Mouse (Mus musculus): ENCODE measurements around the gene Tctex1d2. TPM values are rescaled to one million over a fixed set of nuclear protein-coding genes. Genes with fewer than 3 reads are reported as not detected.

Gene Tctex1d2
- polyA plus RNA-seq (2014; fragmentation: Nextera tagmentation; extraction: Ambion mirVana) = 32.5 and 37.8 TPM in 2 replicates

GRCm38 (mm10) chr16:32419517-32420483 is at the start of gene Tctex1d2:
Tctex1d2 (plus strand) TSS chr16:32419702.
- no peaks in the 10 kb centered on the region for H3K9me3 ChIP-seq (ENCODE audit: control insufficient read depth, low read length)
- peak within 1 kb of the TSS; percentile 63 for H3K4me2 ChIP-seq (replicated peaks; ENCODE audit: low read depth, low read length)
- 0 out of 2 replicates have a peak, but pooled peaks cover 4% of the 10 kb centered on the region for H3K4me1 ChIP-seq (ENCODE audit: control insufficient read depth, insufficient read depth, low read length)
- no peaks in the 10 kb centered on the region for H3K36me3 ChIP-seq (ENCODE audit: control insufficient read depth, insufficient read depth, low read length)
- no peaks in the 10 kb centered on the region for H3K27me3 ChIP-seq (ENCODE audit: control insufficient read depth, insufficient read depth, low read length)
- peak within 1 kb of the TSS; percentile 92 for H3K27ac ChIP-seq (ENCODE audit: low read depth, low read length)
- H3K9ac ChIP-seq (ENCODE audit: low read depth, low read length) = peak within 1 kb of the TSS; percentile 75
- WGBS = 1% methylated on average over 45 of the region's 45 CpGs
- peak within 1 kb of the TSS; percentile 69 for H3K4me3 ChIP-seq (ENCODE audit: low read length)
- ATAC-seq (ENCODE audit: low FRiP score, low TSS enrichment) = peak; percentile 96

- H3K4me1 ChIP-seq (ENCODE audit: control insufficient read depth, insufficient read depth, low read length) = no peaks in the 10 kb centered on the region
- no peak overlapping the region for H3K27ac ChIP-seq (ENCODE audit: low read depth, low read length)
- H3K9ac ChIP-seq (ENCODE audit: low read depth, low read length) = no peak overlapping the region
- 92% methylated on average over 4 of the region's 4 CpGs for WGBS
- H3K4me2 ChIP-seq (replicated peaks; ENCODE audit: low read depth, low read length) = no peak overlapping the region
- ATAC-seq (ENCODE audit: low FRiP score, low TSS enrichment) = no peak
- H3K36me3 ChIP-seq (ENCODE audit: control insufficient read depth, insufficient read depth, low read length) = peaks cover 64% of the 10 kb centered on the region
- H3K9me3 ChIP-seq (ENCODE audit: control insufficient read depth, low read length) = no peaks in the 10 kb centered on the region
- no peaks in the 10 kb centered on the region for H3K27me3 ChIP-seq (ENCODE audit: control insufficient read depth, insufficient read depth, low read length)
- no peak overlapping the region for H3K4me3 ChIP-seq (ENCODE audit: low read length)
These were observed 48.2 kb upstream of the Tctex1d2 start for GRCm38 (mm10) chr16:32371351-32371750.

- WGBS = 97% methylated on average over 2 of the region's 2 CpGs
- no peaks in the 10 kb centered on the region for H3K9me3 ChIP-seq (ENCODE audit: control insufficient read depth, low read length)
These were observed 39.9 kb upstream of the Tctex1d2 start for GRCm38 (mm10) chr16:32379575-32379974.

GRCm38 (mm10) chr16:32382901-32383300 is 36.6 kb upstream of the Tctex1d2 start:
- no peaks in the 10 kb centered on the region for H3K9me3 ChIP-seq (ENCODE audit: control insufficient read depth, low read length)
- no peak overlapping the region for H3K4me2 ChIP-seq (replicated peaks; ENCODE audit: low read depth, low read length)
- H3K4me3 ChIP-seq (ENCODE audit: low read length) = no peak overlapping the region
- no peak overlapping the region for H3K27ac ChIP-seq (ENCODE audit: low read depth, low read length)
- ATAC-seq (ENCODE audit: low FRiP score, low TSS enrichment) = no peak
- H3K9ac ChIP-seq (ENCODE audit: low read depth, low read length) = no peak overlapping the region
- H3K27me3 ChIP-seq (ENCODE audit: control insufficient read depth, insufficient read depth, low read length) = no peaks in the 10 kb centered on the region
- H3K4me1 ChIP-seq (ENCODE audit: control insufficient read depth, insufficient read depth, low read length) = no peaks in the 10 kb centered on the region
- peaks cover 86% of the 10 kb centered on the region for H3K36me3 ChIP-seq (ENCODE audit: control insufficient read depth, insufficient read depth, low read length)

More at GRCm38 (mm10) chr16:32379575-32379974, 39.9 kb upstream of the Tctex1d2 start:
- H3K4me1 ChIP-seq (ENCODE audit: control insufficient read depth, insufficient read depth, low read length) = no peaks in the 10 kb centered on the region
- H3K4me2 ChIP-seq (replicated peaks; ENCODE audit: low read depth, low read length) = no peak overlapping the region
- no peak overlapping the region for H3K4me3 ChIP-seq (ENCODE audit: low read length)
- ATAC-seq (ENCODE audit: low FRiP score, low TSS enrichment) = no peak
- H3K27me3 ChIP-seq (ENCODE audit: control insufficient read depth, insufficient read depth, low read length) = no peaks in the 10 kb centered on the region
- H3K36me3 ChIP-seq (ENCODE audit: control insufficient read depth, insufficient read depth, low read length) = peaks cover 87% of the 10 kb centered on the region
- no peak overlapping the region for H3K9ac ChIP-seq (ENCODE audit: low read depth, low read length)
- H3K27ac ChIP-seq (ENCODE audit: low read depth, low read length) = no peak overlapping the region

GRCm38 (mm10) chr16:32384885-32385284 is 34.6 kb upstream of the Tctex1d2 start:
- no peak overlapping the region for H3K4me3 ChIP-seq (ENCODE audit: low read length)
- H3K36me3 ChIP-seq (ENCODE audit: control insufficient read depth, insufficient read depth, low read length) = peaks cover 69% of the 10 kb centered on the region
- no peak overlapping the region for H3K27ac ChIP-seq (ENCODE audit: low read depth, low read length)
- no peak overlapping the region for H3K9ac ChIP-seq (ENCODE audit: low read depth, low read length)
- no peaks in the 10 kb centered on the region for H3K9me3 ChIP-seq (ENCODE audit: control insufficient read depth, low read length)
- no peaks in the 10 kb centered on the region for H3K27me3 ChIP-seq (ENCODE audit: control insufficient read depth, insufficient read depth, low read length)
- 84% methylated on average over 2 of the region's 2 CpGs for WGBS
- H3K4me2 ChIP-seq (replicated peaks; ENCODE audit: low read depth, low read length) = no peak overlapping the region
- no peaks in the 10 kb centered on the region for H3K4me1 ChIP-seq (ENCODE audit: control insufficient read depth, insufficient read depth, low read length)
- no peak for ATAC-seq (ENCODE audit: low FRiP score, low TSS enrichment)

- H3K9me3 ChIP-seq (ENCODE audit: control insufficient read depth, low read length) = no peaks in the 10 kb centered on the region
- H3K4me3 ChIP-seq (ENCODE audit: low read length) = no peak overlapping the region
- no peak overlapping the region for H3K9ac ChIP-seq (ENCODE audit: low read depth, low read length)
- 86% methylated on average over 3 of the region's 3 CpGs for WGBS
- no peaks in the 10 kb centered on the region for H3K4me1 ChIP-seq (ENCODE audit: control insufficient read depth, insufficient read depth, low read length)
- peaks cover 66% of the 10 kb centered on the region for H3K36me3 ChIP-seq (ENCODE audit: control insufficient read depth, insufficient read depth, low read length)
- no peaks in the 10 kb centered on the region for H3K27me3 ChIP-seq (ENCODE audit: control insufficient read depth, insufficient read depth, low read length)
- H3K27ac ChIP-seq (ENCODE audit: low read depth, low read length) = no peak overlapping the region
- no peak overlapping the region for H3K4me2 ChIP-seq (replicated peaks; ENCODE audit: low read depth, low read length)
- no peak for ATAC-seq (ENCODE audit: low FRiP score, low TSS enrichment)
These were observed 32.7 kb upstream of the Tctex1d2 start for GRCm38 (mm10) chr16:32386826-32387225.

- H3K4me1 ChIP-seq (ENCODE audit: control insufficient read depth, insufficient read depth, low read length) = no peaks in the 10 kb centered on the region
- H3K4me3 ChIP-seq (ENCODE audit: low read length) = no peak overlapping the region
- no peaks in the 10 kb centered on the region for H3K9me3 ChIP-seq (ENCODE audit: control insufficient read depth, low read length)
- no peaks in the 10 kb centered on the region for H3K27me3 ChIP-seq (ENCODE audit: control insufficient read depth, insufficient read depth, low read length)
- no peak overlapping the region for H3K27ac ChIP-seq (ENCODE audit: low read depth, low read length)
- H3K4me2 ChIP-seq (replicated peaks; ENCODE audit: low read depth, low read length) = no peak overlapping the region
- peaks cover 50% of the 10 kb centered on the region for H3K36me3 ChIP-seq (ENCODE audit: control insufficient read depth, insufficient read depth, low read length)
- H3K9ac ChIP-seq (ENCODE audit: low read depth, low read length) = no peak overlapping the region
- ATAC-seq (ENCODE audit: low FRiP score, low TSS enrichment) = no peak
These were observed 30.5 kb upstream of the Tctex1d2 start for GRCm38 (mm10) chr16:32389049-32389448.

- no peak overlapping the region for H3K27ac ChIP-seq (ENCODE audit: low read depth, low read length)
- no peak for ATAC-seq (ENCODE audit: low FRiP score, low TSS enrichment)
- H3K4me3 ChIP-seq (ENCODE audit: low read length) = no peak overlapping the region
- peaks cover 45% of the 10 kb centered on the region for H3K36me3 ChIP-seq (ENCODE audit: control insufficient read depth, insufficient read depth, low read length)
- H3K9me3 ChIP-seq (ENCODE audit: control insufficient read depth, low read length) = no peaks in the 10 kb centered on the region
- no peaks in the 10 kb centered on the region for H3K4me1 ChIP-seq (ENCODE audit: control insufficient read depth, insufficient read depth, low read length)
- 76% methylated on average over 3 of the region's 3 CpGs for WGBS
- H3K4me2 ChIP-seq (replicated peaks; ENCODE audit: low read depth, low read length) = no peak overlapping the region
- no peaks in the 10 kb centered on the region for H3K27me3 ChIP-seq (ENCODE audit: control insufficient read depth, insufficient read depth, low read length)
- no peak overlapping the region for H3K9ac ChIP-seq (ENCODE audit: low read depth, low read length)
These were observed 29.7 kb upstream of the Tctex1d2 start for GRCm38 (mm10) chr16:32389841-32390240.

GRCm38 (mm10) chr16:32390882-32391281 is 28.6 kb upstream of the Tctex1d2 start:
- no peaks in the 10 kb centered on the region for H3K9me3 ChIP-seq (ENCODE audit: control insufficient read depth, low read length)
- no peaks in the 10 kb centered on the region for H3K27me3 ChIP-seq (ENCODE audit: control insufficient read depth, insufficient read depth, low read length)
- ATAC-seq (ENCODE audit: low FRiP score, low TSS enrichment) = no peak
- H3K4me3 ChIP-seq (ENCODE audit: low read length) = no peak overlapping the region
- 97% methylated on average over 3 of the region's 3 CpGs for whole genome bisulfite sequencing
- H3K9ac ChIP-seq (ENCODE audit: low read depth, low read length) = no peak overlapping the region
- H3K4me2 ChIP-seq (replicated peaks; ENCODE audit: low read depth, low read length) = no peak overlapping the region
- no peak overlapping the region for H3K27ac ChIP-seq (ENCODE audit: low read depth, low read length)
- H3K36me3 ChIP-seq (ENCODE audit: control insufficient read depth, insufficient read depth, low read length) = peaks cover 35% of the 10 kb centered on the region
- H3K4me1 ChIP-seq (ENCODE audit: control insufficient read depth, insufficient read depth, low read length) = no peaks in the 10 kb centered on the region
